Mouse (Mus musculus): ENCODE results near the gene Igdcc3.

Igdcc3 gene

DNA sequence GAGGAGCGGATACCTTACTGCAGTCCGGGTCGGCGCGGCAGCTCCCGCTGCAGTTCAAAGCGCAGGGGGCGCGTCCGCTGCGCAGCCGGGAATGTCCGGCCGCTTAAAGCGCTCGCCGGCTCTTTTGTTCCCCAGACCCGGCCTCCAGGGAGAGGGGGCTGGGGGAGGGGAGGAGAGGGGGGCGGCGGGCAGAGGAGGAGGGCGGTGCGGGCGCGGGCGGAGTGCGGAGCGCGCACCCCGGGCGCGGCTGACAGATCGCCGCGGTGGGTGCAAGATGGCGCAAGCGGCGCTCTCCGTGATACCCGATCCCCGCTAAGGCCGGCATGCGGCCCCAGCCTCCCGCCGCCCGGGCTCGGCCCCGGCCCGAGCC, at the start of gene Igdcc3:
TSS of gene Igdcc3 (plus strand) at position 254 of the 370 bp plus-strand sequence.
- no peak for DNase-seq (ENCODE audit: low spot score in 2 of 2)

GRCm38 (mm10) chr9:65094237-65094636, 46.8 kb upstream of the Igdcc3 start:
- DNase-seq (ENCODE audit: low spot score in 2 of 2) = peak in 1 of 2 experiments; percentile 42

DNA sequence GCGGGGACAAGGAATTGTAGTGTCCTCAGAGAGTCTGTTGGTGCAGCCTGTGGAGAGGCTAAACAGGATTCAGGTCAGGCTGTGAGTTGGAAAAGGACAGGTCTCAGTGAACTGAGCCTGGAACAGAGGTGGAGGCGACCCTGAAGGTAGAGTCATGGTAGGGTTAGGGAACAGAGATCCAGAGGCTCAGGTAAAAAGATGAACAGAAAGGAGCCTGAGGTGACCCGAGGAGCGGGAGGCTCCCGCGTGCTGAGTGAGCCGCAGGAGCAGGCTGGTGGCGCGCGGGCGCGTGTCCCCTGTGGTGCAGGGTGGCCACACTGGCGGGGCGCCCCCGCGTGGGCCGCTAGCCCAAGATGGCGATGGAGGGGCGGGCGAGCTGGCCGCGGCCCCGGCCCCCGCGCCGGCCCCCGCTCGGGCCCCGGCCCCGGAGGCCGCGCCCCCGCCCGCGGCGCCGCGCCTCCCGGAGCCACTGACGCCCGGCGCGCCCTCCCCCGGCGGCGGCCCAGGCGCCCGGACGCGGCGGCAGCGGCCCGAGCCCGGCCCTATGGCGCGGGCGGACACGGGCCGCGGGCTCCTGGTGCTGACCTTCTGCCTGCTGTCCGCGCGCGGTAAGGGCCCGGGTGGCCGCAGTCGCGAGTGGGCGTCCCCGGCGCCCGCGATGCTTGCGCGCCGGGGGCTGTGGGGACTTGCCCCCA, 39.9 kb upstream of the Igdcc3 start, which contains the start of gene Igdcc4:
TSS of gene Igdcc4 (plus strand) at position 496 of the 695 bp plus-strand sequence.
- no peak for DNase-seq (ENCODE audit: low spot score in 2 of 2)

DNA sequence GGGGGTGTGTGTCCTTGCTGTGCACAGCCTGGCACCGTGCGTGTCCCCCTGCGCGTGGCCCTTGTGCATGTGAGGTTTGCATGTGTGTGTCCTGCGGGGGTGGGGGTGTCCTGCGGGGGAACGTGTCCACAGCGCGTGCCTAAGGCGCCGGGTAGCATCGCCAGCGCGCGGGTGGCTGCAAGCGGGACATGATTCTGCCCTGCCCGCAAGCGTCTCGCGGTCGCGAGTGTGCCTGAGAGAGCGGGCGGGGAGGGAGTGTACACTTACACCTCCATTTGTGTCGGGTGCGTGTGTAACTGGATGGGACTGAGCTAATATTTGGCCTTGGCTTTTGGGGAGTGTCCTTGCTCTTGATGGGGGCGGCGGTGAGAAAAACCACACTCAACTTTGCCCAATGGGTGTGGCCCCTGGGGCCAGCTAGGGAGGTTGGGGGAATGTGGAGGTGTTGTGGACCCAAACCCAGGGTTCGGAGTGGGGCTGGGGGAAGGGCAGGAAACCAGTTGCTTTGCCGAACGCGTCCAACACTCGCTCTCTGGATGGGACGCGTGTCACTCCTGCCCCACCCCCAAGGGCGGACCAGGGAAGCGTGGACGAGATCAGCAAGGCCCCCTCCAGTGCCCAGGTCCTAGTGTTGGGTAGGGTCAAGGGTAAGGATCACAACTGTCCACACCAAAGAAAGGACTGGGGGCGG, 39.2 kb upstream of the Igdcc3 start:
- DNase-seq (ENCODE audit: low spot score in 2 of 2) = no peak

DNA sequence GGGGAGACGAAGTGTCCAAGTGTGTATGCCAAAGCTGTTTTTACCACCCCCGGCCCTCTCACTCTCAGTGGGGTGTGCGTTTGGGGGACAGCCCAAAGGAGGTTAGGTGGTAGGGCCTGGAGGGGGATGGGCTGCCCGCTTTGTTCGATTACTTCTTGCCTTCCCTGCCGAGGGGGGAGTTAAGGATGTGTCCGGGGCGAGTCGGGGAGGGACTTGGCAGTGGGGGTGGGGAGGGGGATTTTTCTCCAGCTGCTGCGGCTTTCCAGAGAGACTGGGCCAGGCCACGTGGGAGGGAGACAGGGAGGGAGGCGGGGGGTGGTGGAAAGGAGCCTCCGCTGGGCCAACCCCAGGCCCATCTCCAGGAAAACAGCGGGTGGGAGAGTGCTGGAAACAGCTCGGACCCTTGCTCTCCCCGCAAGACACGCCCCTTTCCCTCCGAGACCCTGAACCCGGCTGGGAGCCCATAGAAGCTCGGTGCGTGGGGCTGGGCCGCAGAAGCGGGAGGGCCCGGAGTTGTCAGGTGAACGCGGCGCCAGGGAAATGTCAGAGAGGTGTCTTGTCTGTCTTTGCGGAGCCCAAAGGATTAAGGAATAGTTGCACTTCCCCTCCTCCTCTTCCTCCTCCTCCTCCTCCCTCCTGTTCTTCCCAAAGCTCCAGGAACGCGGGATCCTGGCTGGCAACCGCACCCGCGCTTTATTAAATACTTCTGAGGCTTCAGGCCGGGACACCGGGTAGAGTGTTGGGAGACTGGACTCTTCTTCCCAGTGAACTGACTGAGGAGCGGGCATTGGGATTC, 38.4 kb upstream of the Igdcc3 start:
- no peak for DNase-seq (ENCODE audit: low spot score in 2 of 2)

GRCm38 (mm10) chr9:65103173-65103752, 37.7 kb upstream of the Igdcc3 start:
- no peak for DNase-seq (ENCODE audit: low spot score in 2 of 2)

GRCm38 (mm10) chr9:65106821-65107220, 34.2 kb upstream of the Igdcc3 start:
- no peak for DNase-seq (ENCODE audit: low spot score in 2 of 2)

- no peak for DNase-seq (ENCODE audit: low spot score in 2 of 2)
Measured at GRCm38 (mm10) chr9:65107893-65108292, 33.1 kb upstream of the Igdcc3 start.

GRCm38 (mm10) chr9:65109132-65110072, 31.6 kb upstream of the Igdcc3 start:
- peak in 1 of 2 experiments; percentile 46 for DNase-seq (ENCODE audit: low spot score in 2 of 2)

DNA sequence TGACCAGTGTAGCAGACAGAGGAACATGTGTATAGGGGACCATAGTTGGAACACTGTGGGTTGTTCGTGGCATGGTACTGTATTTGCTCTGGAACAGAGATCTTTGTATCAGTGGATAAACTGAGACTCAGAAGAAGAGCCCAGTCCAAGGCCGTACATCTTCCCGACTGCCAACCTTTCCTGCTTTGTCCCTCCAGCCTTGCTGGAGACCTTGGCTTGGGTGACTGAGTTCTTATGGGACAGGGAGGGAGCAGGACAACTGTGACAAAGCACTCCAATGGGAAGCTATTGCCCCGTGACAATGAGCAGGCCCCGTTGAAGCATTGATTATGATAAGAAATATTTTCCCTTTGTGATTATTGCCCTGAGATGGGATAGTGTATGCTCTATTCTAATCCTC, 29.3 kb upstream of the Igdcc3 start:
- no peak for DNase-seq (ENCODE audit: low spot score in 2 of 2)

DNA sequence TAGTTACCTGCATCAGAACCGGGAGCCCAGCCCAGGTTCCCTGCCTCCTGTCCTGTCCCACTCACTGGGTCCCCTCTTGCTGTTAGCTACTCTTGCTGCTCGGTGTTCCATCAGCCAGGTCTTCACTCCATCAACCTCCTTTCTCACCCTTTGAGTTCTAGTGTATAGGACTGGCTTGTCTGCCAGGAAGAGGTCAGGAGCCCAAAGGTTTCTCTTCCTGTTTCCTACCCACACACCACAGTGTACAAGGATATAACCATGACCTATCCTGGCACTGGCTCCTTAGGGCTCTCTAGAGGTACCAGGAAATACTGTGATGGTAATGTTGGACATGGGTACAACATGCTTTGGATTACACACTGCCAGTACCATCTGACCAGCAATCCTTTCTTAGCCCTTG, 27.3 kb upstream of the Igdcc3 start:
- no peak for DNase-seq (ENCODE audit: low spot score in 2 of 2)

GRCm38 (mm10) chr9:65115891-65116290, 25.1 kb upstream of the Igdcc3 start:
- no peak for DNase-seq (ENCODE audit: low spot score in 2 of 2)

DNA sequence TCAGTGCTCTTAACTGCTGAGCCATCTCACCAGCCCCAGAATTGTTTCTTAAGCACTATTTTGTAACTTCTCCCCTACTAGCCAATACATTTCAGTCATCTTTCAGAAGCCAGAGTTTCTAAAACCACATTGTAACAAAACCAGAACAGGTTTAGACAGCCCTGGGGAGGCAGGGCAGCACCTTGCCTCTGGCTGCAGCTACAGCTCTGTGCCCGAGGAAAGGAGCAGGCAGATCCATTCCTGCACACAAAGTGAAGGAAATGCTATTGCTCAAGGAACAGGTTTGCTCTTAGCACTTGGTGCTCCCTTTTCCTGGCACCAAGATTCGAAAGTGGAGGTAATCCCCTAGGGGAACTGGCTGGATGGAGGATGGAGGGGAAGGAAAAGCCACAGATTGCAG, 23.5 kb upstream of the Igdcc3 start:
- DNase-seq (ENCODE audit: low spot score in 2 of 2) = no peak

DNA sequence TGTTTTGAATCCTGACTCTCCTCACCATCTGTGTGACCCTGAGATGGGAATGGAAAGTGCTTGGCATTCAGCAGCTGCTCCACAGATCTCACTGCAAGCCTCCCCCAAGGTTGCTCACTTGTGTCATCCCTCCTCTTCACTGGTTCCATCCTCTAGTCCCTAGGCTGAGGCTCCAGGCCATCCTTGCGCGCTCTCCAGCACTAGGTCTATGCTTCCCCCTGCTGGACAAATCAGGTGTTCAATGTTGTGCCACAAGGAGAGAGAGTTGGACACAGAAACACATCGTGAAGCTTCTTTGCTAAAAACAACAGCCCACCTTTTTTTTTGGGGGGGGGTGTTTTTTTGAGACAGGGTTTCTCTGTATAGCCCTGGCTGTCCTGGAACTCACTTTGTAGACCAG, 20.1 kb upstream of the Igdcc3 start:
- DNase-seq (ENCODE audit: low spot score in 2 of 2) = peak in 1 of 2 experiments; percentile 83

DNA sequence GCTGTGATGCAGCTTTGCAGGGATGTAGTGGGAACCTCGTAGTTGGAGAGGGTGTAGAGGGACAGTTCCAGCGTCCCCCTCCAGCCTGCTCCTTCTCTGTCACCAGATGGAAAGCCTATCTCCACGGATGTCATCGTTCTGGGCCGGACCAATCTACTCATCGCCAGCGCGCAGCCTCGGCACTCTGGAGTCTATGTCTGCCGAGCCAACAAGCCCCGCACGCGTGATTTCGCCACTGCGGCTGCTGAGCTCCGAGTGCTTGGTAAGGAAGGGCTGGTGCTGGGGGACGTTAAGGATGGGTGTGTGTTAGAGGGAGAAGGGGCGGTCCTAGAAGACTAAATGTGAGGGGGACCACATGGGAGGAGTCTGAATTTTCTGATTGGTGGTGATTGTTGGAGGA, 18.4 kb upstream of the Igdcc3 start:
- peak; percentile 38 to 79 for DNase-seq (ENCODE audit: low spot score in 2 of 2)

DNA sequence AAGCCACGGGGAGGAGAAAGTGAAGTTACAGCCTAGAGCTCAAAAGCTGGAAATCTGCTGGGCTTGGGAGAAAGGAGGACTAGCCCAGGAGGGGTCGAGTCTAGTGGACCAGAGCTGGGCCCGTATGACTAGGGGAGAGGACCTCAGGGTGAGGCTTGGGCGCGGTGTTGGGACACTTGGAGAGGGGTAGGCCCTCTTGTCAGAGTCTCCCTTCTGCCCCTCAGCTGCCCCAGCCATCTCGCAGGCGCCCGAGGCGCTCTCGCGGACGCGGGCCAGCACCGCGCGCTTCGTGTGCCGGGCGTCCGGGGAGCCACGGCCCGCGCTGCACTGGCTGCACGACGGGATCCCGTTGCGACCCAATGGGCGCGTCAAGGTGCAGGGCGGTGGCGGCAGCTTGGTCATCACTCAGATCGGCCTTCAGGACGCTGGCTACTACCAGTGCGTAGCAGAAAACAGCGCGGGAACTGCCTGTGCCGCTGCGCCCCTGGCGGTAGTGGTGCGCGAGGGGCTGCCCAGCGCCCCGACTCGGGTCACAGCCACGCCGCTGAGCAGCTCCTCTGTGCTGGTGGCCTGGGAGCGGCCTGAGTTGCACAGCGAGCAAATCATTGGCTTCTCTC, 17.3 kb upstream of the Igdcc3 start:
- DNase-seq (ENCODE audit: low spot score in 2 of 2) = no peak

DNA sequence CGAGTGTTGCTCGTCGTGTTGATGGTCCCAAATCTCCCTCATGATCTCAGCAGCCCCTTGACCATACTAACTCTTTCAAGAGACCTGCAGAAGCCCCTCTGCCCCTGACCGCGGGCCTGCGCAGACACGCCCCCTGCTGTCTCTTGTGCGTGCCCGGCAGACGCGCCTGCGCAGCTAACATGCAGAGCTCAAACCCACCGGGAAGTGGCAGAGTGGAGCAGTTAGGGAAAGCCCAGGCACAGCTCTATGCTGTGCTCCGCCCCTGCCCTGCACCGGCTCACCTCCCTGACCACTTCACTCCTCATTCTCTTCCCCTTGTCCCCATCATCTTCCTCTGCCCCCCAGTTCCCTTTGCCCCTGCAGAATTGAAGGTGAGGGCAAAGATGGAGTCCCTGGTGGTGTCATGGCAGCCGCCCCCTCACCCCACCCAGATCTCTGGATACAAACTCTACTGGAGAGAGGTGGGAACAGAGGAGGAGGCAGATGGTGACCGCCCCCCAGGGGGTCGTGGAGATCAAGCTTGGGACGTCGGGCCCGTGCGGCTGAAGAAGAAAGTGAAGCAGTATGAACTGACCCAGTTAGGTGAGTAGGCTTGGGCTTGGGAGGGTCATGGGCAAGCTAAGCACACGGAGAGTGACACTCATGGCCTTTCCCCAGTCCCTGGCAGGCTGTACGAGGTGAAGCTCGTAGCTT, 12.7 kb upstream of the Igdcc3 start:
- DNase-seq (ENCODE audit: low spot score in 2 of 2) = no peak

- DNase-seq (ENCODE audit: low spot score in 2 of 2) = no peak
Measured at GRCm38 (mm10) chr9:65131717-65132116, 9.3 kb upstream of the Igdcc3 start.

DNA sequence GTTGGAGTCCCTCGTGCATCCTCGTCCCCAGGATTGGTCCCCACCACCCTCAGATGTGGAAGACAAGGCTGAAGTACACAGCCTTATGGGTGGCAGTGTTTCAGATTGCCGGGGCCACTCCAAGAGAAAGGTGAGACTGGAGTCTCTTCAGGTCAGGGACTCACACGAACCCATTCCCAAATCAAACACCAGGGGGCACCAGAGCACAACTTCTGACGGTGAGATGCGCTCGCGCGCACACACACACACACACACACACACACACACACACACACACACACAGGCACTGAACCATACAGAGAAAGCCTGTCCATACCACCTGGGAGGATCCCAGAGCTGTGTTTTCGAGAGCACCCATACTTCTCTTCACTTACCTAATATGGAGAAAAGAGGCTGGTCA, 7.2 kb upstream of the Igdcc3 start:
- peak in 1 of 2 experiments; percentile 71 for DNase-seq (ENCODE audit: low spot score in 2 of 2)

- DNase-seq (ENCODE audit: low spot score in 2 of 2) = no peak
Measured at GRCm38 (mm10) chr9:65135126-65135525, 5.9 kb upstream of the Igdcc3 start.
